Mouse (Mus musculus): ENCODE data around the gene Gsg1.

Gene Gsg1

GRCm38 (mm10) chr6:135203737-135204136 is 50.4 kb downstream of the Gsg1 start:
- DNase-seq: peak in 1 of 2 experiments; percentile 13

GRCm38 (mm10) chr6:135202668-135203067 is 51.5 kb downstream of the Gsg1 start:
- no peak for DNase-seq

- no peak for DNase-seq
These were observed 53.8 kb downstream of the Gsg1 start for GRCm38 (mm10) chr6:135200122-135200957.

- DNase-seq: no peak
These were observed 55.4 kb downstream of the Gsg1 start for GRCm38 (mm10) chr6:135198726-135199125.

GRCm38 (mm10) chr6:135197921-135198532 is 56.1 kb downstream of the Gsg1 start, which contains the start of the genes Fam234b and Hebp1:
Gene Fam234b (plus strand): TSS chr6:135197977.
Gene Hebp1 (minus strand): TSS chr6:135198022.
- DNase-seq: peak; percentile 86 to 93

GRCm38 (mm10) chr6:135197446-135197845 is 56.7 kb downstream of the Gsg1 start:
- no peak for DNase-seq

GRCm38 (mm10) chr6:135196707-135197106 is 57.4 kb downstream of the Gsg1 start:
- DNase-seq: no peak

GRCm38 (mm10) chr6:135194907-135195306 is 59.2 kb downstream of the Gsg1 start:
- no peak for DNase-seq

- no peak for DNase-seq
These were observed 60.4 kb downstream of the Gsg1 start for GRCm38 (mm10) chr6:135193733-135194132.

- no peak for DNase-seq
These were observed 61.2 kb downstream of the Gsg1 start for GRCm38 (mm10) chr6:135192993-135193392.

- DNase-seq: no peak
These were observed 62.2 kb downstream of the Gsg1 start for GRCm38 (mm10) chr6:135191906-135192305.

- no peak for DNase-seq
These were observed 64.0 kb downstream of the Gsg1 start for GRCm38 (mm10) chr6:135190122-135190521.

- no peak for DNase-seq
These were observed 65.5 kb downstream of the Gsg1 start for GRCm38 (mm10) chr6:135188629-135189028.
